9 mouse cellular contexts compared by ENCODE assay signal in genomic region chr5:98016247-98017203, GRCm38 (mm10). TPM values are rescaled to one million over a fixed set of nuclear protein-coding genes. Genes with fewer than 3 reads are reported as not detected.
A peak's percentile ranks its signal among the peaks of the same experiment; 100 is the strongest.
DNase-seq lines count a peak whose midpoint lies in the region; ATAC-seq lines count a peak whose summit lies in the region.
"Had no signal": no experiment of that assay in that cellular context is flagged by ENCODE, and none has a peak within 500 bp of the region (broad histone marks: within the 10 kb centered on the region; RNA-seq: fewer than 3 reads in every experiment).

No protein-coding gene starts in this region.

- peak; percentile 22 for DNase-seq in kidney, postnatal 10 days
- DNase-seq in kidney, postnatal 36 days, result peak; percentile 11 to 16
- no peak for DNase-seq in frontal cortex, postnatal 36 days (ENCODE audit: low spot score in 2 of 2)
- no peak for DNase-seq in right cerebral cortex, postnatal 36 days (ENCODE audit: low spot score in 2 of 2)
- DNase-seq in cerebellum, adult 9-11 months, result no peak

- H3K36me3 ChIP-seq in kidney, embryonic 16.5 days (ENCODE audit: insufficient read depth, low read length), result peaks cover 20% of the 10 kb centered on the region

- H3K4me3 ChIP-seq in kidney, embryonic 16.5 days (ENCODE audit: low read length), result no peak overlapping the region
- H3K4me3 ChIP-seq: stomach, embryonic 15.5 days had no signal

- 75% methylated on average over 20 of the region's 20 CpGs for WGBS in kidney, embryonic 16.5 days

- H3K27me3 ChIP-seq in kidney, embryonic 16.5 days (ENCODE audit: insufficient read depth, low read length), result no peaks in the 10 kb centered on the region
- H3K27me3 ChIP-seq: stomach, embryonic 15.5 days had no signal

- H3K4me2 ChIP-seq in kidney, embryonic 16.5 days (replicated peaks; ENCODE audit: low read depth, low read length), result no peak overlapping the region
- H3K4me2 ChIP-seq: stomach, embryonic 15.5 days had no signal

- H3K9me3 ChIP-seq in kidney, embryonic 16.5 days (ENCODE audit: low read length), result no peaks in the 10 kb centered on the region
- H3K9me3 ChIP-seq: stomach, embryonic 15.5 days had no signal

- H3K27ac ChIP-seq in kidney, embryonic 16.5 days (ENCODE audit: low read length), result no peak overlapping the region
- H3K27ac ChIP-seq: stomach, embryonic 15.5 days had no signal

- no peak for ATAC-seq in kidney, embryonic 16.5 days (ENCODE audit: low FRiP score, low TSS enrichment)
- peak; percentile 86 for ATAC-seq in granulocyte monocyte progenitor cell, adult 5-6 weeks (replicated peaks; ENCODE audit: poor library complexity, severe bottlenecking)
- ATAC-seq in neutrophil, adult 5-6 weeks (ENCODE audit: extremely low read depth, insufficient number of reproducible peaks, low FRiP score, poor library complexity, severe bottlenecking), result peak; percentile 89

- H3K4me1 ChIP-seq in kidney, embryonic 16.5 days (ENCODE audit: insufficient read depth, low read length), result 0 out of 2 replicates have a peak, but pooled peaks cover 2% of the 10 kb centered on the region
- H3K4me1 ChIP-seq: stomach, embryonic 15.5 days had no signal

- H3K9ac ChIP-seq in kidney, embryonic 16.5 days (replicated peaks; ENCODE audit: low read length), result no peak overlapping the region
- H3K9ac ChIP-seq: stomach, embryonic 15.5 days had no signal

RNA-seq across cellular contexts. Expression of gene Antxr2, which starts 14.3 kb away (rescaled TPM):
- polyA plus RNA-seq in kidney, embryonic 16.5 days (2015; fragmentation: Nextera tagmentation; extraction: Ambion mirVana), result 16.8 and 21.9 TPM in 2 replicates
- 6.1 and 9.5 TPM in 2 replicates for total RNA-seq in granulocyte monocyte progenitor cell, adult 5-6 weeks (2014; fragmentation: Nextera tagmentation)
- total RNA-seq in granulocyte monocyte progenitor cell, adult 5-6 weeks (2017), result 8.3 and 9.1 TPM in 2 replicates
- 101 and 114 TPM in 2 replicates for total RNA-seq in neutrophil, adult 5-6 weeks (2017)

Comparison
In these comparisons a context has a peak if more than half of its experiments do, and no peak if none do; other contexts are left out.
1. DNase-seq: peak in kidney, postnatal 10 days (single experiment) and kidney, postnatal 36 days (2 of 2); none in frontal cortex, postnatal 36 days (0 of 2), right cerebral cortex, postnatal 36 days (0 of 2) and cerebellum, adult 9-11 months (single experiment).